Comparison of ENCODE assay signal across 8 mouse cellular contexts in genomic region chr9:66307341-66307740, GRCm38 (mm10). TPM values are rescaled to one million over a fixed set of nuclear protein-coding genes. Genes with fewer than 3 reads are reported as not detected.
DNase-seq lines count a peak whose midpoint lies in the region; ATAC-seq and TF ChIP-seq lines count a peak whose summit lies in the region.

No protein-coding gene starts in this region.

- ATAC-seq in heart, embryonic 16.5 days (replicated peaks; ENCODE audit: extremely low read depth, insufficient read depth, low FRiP score), result peak; percentile 63
- ATAC-seq in heart, embryonic 12.5 days (ENCODE audit: insufficient number of reproducible peaks, low FRiP score), result no peak; the same call in 1 of the 2 replicates

- no peaks in the 10 kb centered on the region for H3K36me3 ChIP-seq in heart, embryonic 16.5 days (ENCODE audit: control insufficient read depth, insufficient read depth)
- H3K36me3 ChIP-seq in heart, embryonic 12.5 days, result no peaks in the 10 kb centered on the region
- H3K36me3 ChIP-seq in embryonic facial prominence, embryonic 10.5 days (replicated peaks), result no peaks in the 10 kb centered on the region
- no peaks in the 10 kb centered on the region for H3K36me3 ChIP-seq in liver, adult 2 months (ENCODE audit: control insufficient read depth, insufficient read depth, low read length)

- no peak overlapping the region for H3K27ac ChIP-seq in heart, embryonic 16.5 days (ENCODE audit: low read length)
- H3K27ac ChIP-seq in heart, embryonic 12.5 days (ENCODE audit: poor library complexity, severe bottlenecking), result no peak overlapping the region
- H3K27ac ChIP-seq in embryonic facial prominence, embryonic 10.5 days (replicated peaks), result no peak overlapping the region
- H3K27ac ChIP-seq in liver, adult 2 months (replicated peaks; ENCODE audit: insufficient read depth, low read depth, low read length), result no peak overlapping the region

- no peak for TF ChIP-seq CTCF in liver, adult 2 months (IDR thresholded peaks at IDR 0.05; ENCODE audit: low read depth, low read length)

- no peaks in the 10 kb centered on the region for H3K79me2 ChIP-seq in liver, adult 2 months (ENCODE audit: control insufficient read depth, insufficient read depth, low read length)

- 11% methylated on average over 2 of the region's 2 CpGs for WGBS in heart, embryonic 16.5 days
- 10% methylated on average over 2 of the region's 2 CpGs for WGBS in heart, embryonic 12.5 days
- WGBS in embryonic facial prominence, embryonic 10.5 days, result 23% methylated on average over 2 of the region's 2 CpGs
- 44% methylated on average over 2 of the region's 2 CpGs for WGBS in liver, adult 2 months

- TF ChIP-seq POLR2A in liver, adult 2 months (IDR thresholded peaks at IDR 0.05; ENCODE audit: extremely low read depth, insufficient read depth, low read length), result no peak

- peak; percentile 22 for DNase-seq in CD4-positive helper T cell, adult 2 months (ENCODE audit: low read depth, low spot score)
- peak; percentile 81 for DNase-seq in embryonic facial prominence, embryonic 10.5 days (ENCODE audit: low spot score)
- DNase-seq in liver, adult 2 months (ENCODE audit: extremely low read depth, low read depth, low spot score), result peak; percentile 36
- DNase-seq in MN1 (ENCODE audit: low spot score), result no peak
- DNase-seq in layer of hippocampus, adult 11-12 months (ENCODE audit: low spot score), result no peak
- no peak for DNase-seq in layer of hippocampus, postnatal 36 days

- H3K9ac ChIP-seq in heart, embryonic 16.5 days (ENCODE audit: low read length), result no peak overlapping the region
- H3K9ac ChIP-seq in heart, embryonic 12.5 days, result no peak overlapping the region
- no peak overlapping the region for H3K9ac ChIP-seq in liver, adult 2 months (ENCODE audit: low read depth, low read length)

- H3K4me1 ChIP-seq in heart, embryonic 16.5 days (ENCODE audit: control insufficient read depth, insufficient read depth, low read length), result no peaks in the 10 kb centered on the region
- H3K4me1 ChIP-seq in heart, embryonic 12.5 days (replicated peaks), result peaks cover 5% of the 10 kb centered on the region; the same call in 1 of the 2 replicates
- H3K4me1 ChIP-seq in embryonic facial prominence, embryonic 10.5 days, result peaks cover 13% of the 10 kb centered on the region
- no peaks in the 10 kb centered on the region for H3K4me1 ChIP-seq in liver, adult 2 months (ENCODE audit: control insufficient read depth, insufficient read depth, low read length)

- no peak overlapping the region for H3K4me3 ChIP-seq in heart, embryonic 16.5 days (ENCODE audit: low read length)
- H3K4me3 ChIP-seq in heart, embryonic 12.5 days, result no peak overlapping the region
- no peak overlapping the region for H3K4me3 ChIP-seq in embryonic facial prominence, embryonic 10.5 days
- no peak overlapping the region for H3K4me3 ChIP-seq in liver, adult 2 months (ENCODE audit: insufficient read depth, low read depth, low read length)

- no peak overlapping the region for H3K4me2 ChIP-seq in heart, embryonic 16.5 days (ENCODE audit: low read depth, low read length)
- H3K4me2 ChIP-seq in heart, embryonic 12.5 days, result no peak overlapping the region

- H3K9me3 ChIP-seq in heart, embryonic 16.5 days (replicated peaks; ENCODE audit: control insufficient read depth, low read length), result no peaks in the 10 kb centered on the region
- no peaks in the 10 kb centered on the region for H3K9me3 ChIP-seq in heart, embryonic 12.5 days (replicated peaks)
- H3K9me3 ChIP-seq in embryonic facial prominence, embryonic 10.5 days, result no peaks in the 10 kb centered on the region

- H3K27me3 ChIP-seq in heart, embryonic 16.5 days (ENCODE audit: control insufficient read depth, insufficient read depth, low read length), result no peaks in the 10 kb centered on the region
- no peaks in the 10 kb centered on the region for H3K27me3 ChIP-seq in heart, embryonic 12.5 days (replicated peaks)
- no peaks in the 10 kb centered on the region for H3K27me3 ChIP-seq in embryonic facial prominence, embryonic 10.5 days (replicated peaks; ENCODE audit: low read depth, poor library complexity, severe bottlenecking)
- H3K27me3 ChIP-seq in liver, adult 2 months (ENCODE audit: control insufficient read depth, insufficient read depth, low read length), result no peaks in the 10 kb centered on the region

RNA-seq across cellular contexts. Expression of gene Herc1, which starts 42.9 kb away (rescaled TPM):
- polyA plus RNA-seq in heart, embryonic 16.5 days (2015; fragmentation: Nextera tagmentation; extraction: Ambion mirVana), result 16.3 and 17.0 TPM in 2 replicates
- polyA plus RNA-seq in heart, embryonic 12.5 days (2016; fragmentation: Nextera tagmentation; extraction: Ambion mirVana), result 26.5 TPM in 2 replicates
- 25.7 and 27.2 TPM in 2 replicates for polyA plus RNA-seq in embryonic facial prominence, embryonic 10.5 days (2016; fragmentation: Nextera tagmentation; extraction: Ambion mirVana)
- total RNA-seq in liver, adult 2 months (2014; rRNA removed), result 30.9 and 32.0 TPM in 2 replicates
- 4.5 and 5.6 TPM in 2 replicates for polyA plus RNA-seq in liver, adult 2 months (2012; rRNA removed)
- 100 to 1,000 TPM; 106 to 113 TPM for total RNA-seq in layer of hippocampus, postnatal 36 days (2021)

Comparison
In these comparisons a context has a peak if more than half of its experiments do, and no peak if none do; other contexts are left out.
1. DNase-seq: peak in CD4-positive helper T cell, adult 2 months (single experiment), embryonic facial prominence, embryonic 10.5 days (single experiment) and liver, adult 2 months (single experiment); none in MN1 (single experiment), layer of hippocampus, adult 11-12 months (single experiment) and layer of hippocampus, postnatal 36 days (0 of 2).